Mouse (Mus musculus) hindbrain, embryonic 10.5 days (tissue): ENCODE measurements around the gene Gipc3. TPM values are rescaled to one million over a fixed set of nuclear protein-coding genes. Genes with fewer than 3 reads are reported as not detected.

Source experiments
- DNase-seq: peaks from one replicate; pipeline ENCODE4 v3.0.0-alpha.2; 2017; ENCODE audit warnings: low spot score
- H3K27ac ChIP-seq: fragments of 300-500 bp; sonication (generic); 2 replicates; pipeline ENCODE4 v1.5.1; 2016; ENCODE audit warnings: mild to moderate bottlenecking, moderate library complexity
- H3K27me3 ChIP-seq: fragments of 300-500 bp; sonication (generic); 2 replicates; pipeline ENCODE4 v1.6.1; 2016; ENCODE audit warnings: mild to moderate bottlenecking; ENCODE audit not compliant: poor library complexity, insufficient read depth, severe bottlenecking
- H3K36me3 ChIP-seq: fragments of 300-500 bp; sonication (generic); 2 replicates; pipeline ENCODE4 v1.6.1; 2016; ENCODE audit warnings: mild to moderate bottlenecking, moderate library complexity
- H3K4me1 ChIP-seq: fragments of 300-500 bp; sonication (generic); replicated peaks from 2 replicates; pipeline ENCODE4 v1.6.1; 2016; ENCODE audit warnings: mild to moderate bottlenecking
- H3K4me3 ChIP-seq: fragments of 300-500 bp; sonication (generic); 2 replicates; pipeline ENCODE4 v1.5.1; 2016; ENCODE audit warnings: mild to moderate bottlenecking, moderate library complexity
- H3K9me3 ChIP-seq: fragments of 300-500 bp; sonication (generic); 2 replicates; pipeline ENCODE4 v1.6.1; 2016; ENCODE audit warnings: mild to moderate bottlenecking, moderate library complexity
- WGBS: fragments of 180-500 bp; shearing (Covaris S2); methylation state at CpG from one replicate; pipeline ENCODE4 v1.1.7; 2016; 5-methylcytosine and 5-hydroxymethylcytosine counted together
- polyA plus RNA-seq: library from polyadenylated mRNA; unstranded; fragments of >200 nt; fragmentation: Nextera tagmentation; extraction: Ambion mirVana; gene quantifications from 2 replicates; pipeline ENCODE4 v1.2.1, GENCODE M21; 2016

The Gipc3 gene
- polyA plus RNA-seq, 1 experiment from 2014 or later, result not detected

GRCm38 (mm10) chr10:81365073-81365472, 22.0 kb upstream of the Gipc3 start:
- Histone ChIP-seq H3K27ac (peak overlapping the region; percentile 70), H3K27me3 (peaks cover 44% of the 10 kb centered on the region), H3K4me3 (peak overlapping the region; percentile 49), H3K36me3 (peaks cover 67% of the 10 kb centered on the region), H3K4me1 (peaks cover 85% of the 10 kb centered on the region), H3K9me3 (no peaks in the 10 kb centered on the region)
- WGBS, result 40% methylated on average over 4 of the region's 4 CpGs
- no peak for DNase-seq

DNA sequence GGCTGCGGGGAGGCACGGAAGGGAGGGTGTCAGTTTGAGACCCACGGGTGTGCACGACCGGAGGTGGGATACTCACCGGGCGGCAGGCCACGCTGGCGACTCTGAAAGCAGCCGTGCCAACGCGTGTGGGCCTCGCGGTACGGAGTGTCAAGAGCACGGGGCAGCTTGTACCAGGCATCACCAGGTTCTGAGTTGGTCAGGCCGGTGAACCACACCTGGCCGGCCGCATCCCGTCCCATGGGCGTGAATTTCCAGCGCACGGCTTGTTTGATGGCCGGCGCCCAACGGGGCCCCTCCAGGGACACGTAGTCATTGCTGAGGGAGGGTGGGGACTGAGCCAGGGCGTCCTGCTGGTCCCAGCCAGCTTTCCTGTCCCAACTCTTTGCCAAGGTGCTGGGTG, 21.6 kb upstream of the Gipc3 start:
- Histone ChIP-seq H3K4me3 (peak overlapping the region; percentile 49), H3K4me1 (peaks cover 89% of the 10 kb centered on the region), H3K9me3 (no peaks in the 10 kb centered on the region), H3K27me3 (peaks cover 48% of the 10 kb centered on the region), H3K27ac (peak overlapping the region; percentile 70; the same call in 1 of the 2 replicates), H3K36me3 (peaks cover 66% of the 10 kb centered on the region)
- WGBS, result 12% methylated on average over 28 of the region's 28 CpGs
- DNase-seq, result no peak

DNA sequence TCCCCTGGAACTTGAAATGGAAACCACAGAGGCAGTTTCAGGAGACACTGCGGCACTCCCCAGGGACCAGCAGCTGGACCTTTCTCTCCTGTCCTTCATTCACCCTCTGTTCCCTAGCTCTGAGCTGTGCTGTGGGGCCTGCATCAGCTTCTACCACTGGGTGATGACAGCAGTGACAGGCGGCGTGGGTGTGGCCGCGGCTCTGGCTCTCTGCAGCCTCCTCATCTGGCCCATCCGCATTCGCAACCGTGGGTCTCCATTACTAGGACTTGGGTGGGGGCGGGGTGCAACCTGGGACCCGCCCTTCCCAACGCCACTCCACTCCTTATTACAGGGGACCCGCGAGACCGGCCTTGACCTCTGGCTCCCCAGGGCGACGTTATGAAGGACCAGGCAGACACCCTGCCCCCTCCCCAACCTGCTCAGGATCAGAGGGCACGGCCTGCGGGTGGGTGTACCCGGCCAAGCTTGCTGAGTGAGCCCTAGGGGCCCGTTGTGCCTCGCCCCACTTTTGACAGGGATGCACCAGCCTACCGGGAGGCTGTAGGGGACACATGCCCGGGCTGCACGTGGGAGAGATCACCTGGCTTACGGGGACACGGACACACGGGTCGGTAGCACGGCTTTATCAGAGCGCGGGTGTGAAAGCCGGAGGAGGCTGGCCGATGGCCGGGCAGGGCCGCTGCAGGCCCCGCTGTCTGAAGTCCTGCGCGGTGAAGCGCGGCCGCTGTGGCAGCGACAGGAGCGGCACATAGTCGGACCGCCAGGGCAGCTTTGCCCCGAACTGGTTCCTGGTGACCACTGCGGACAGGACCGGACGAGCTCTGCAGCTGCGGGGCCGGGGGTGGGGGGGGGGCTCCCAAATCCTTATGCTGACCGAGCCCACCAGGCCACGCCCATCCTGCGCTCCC, 20.6 kb upstream of the Gipc3 start:
- no peak for DNase-seq
- peaks cover 56% of the 10 kb centered on the region for H3K36me3 ChIP-seq
- H3K27ac ChIP-seq, result peak overlapping the region; percentile 80
- H3K4me1 ChIP-seq, result peaks cover 99% of the 10 kb centered on the region
- WGBS, result 7% methylated on average over 54 of the region's 54 CpGs
- no peaks in the 10 kb centered on the region for H3K9me3 ChIP-seq
- H3K4me3 ChIP-seq, result peak overlapping the region; percentile 49
- H3K27me3 ChIP-seq, result peaks cover 54% of the 10 kb centered on the region

- H3K36me3 ChIP-seq, result peaks cover 44% of the 10 kb centered on the region
- no peaks in the 10 kb centered on the region for H3K9me3 ChIP-seq
- 81% methylated on average over 12 of the region's 12 CpGs for WGBS
- H3K27me3 ChIP-seq, result peaks cover 65% of the 10 kb centered on the region
- no peak for DNase-seq
- H3K4me1 ChIP-seq, result peaks cover 100% of the 10 kb centered on the region
- peak overlapping the region; percentile 80 for H3K27ac ChIP-seq
- no peak overlapping the region for H3K4me3 ChIP-seq
Observed at GRCm38 (mm10) chr10:81362336-81362949, 19.4 kb upstream of the Gipc3 start.

DNA sequence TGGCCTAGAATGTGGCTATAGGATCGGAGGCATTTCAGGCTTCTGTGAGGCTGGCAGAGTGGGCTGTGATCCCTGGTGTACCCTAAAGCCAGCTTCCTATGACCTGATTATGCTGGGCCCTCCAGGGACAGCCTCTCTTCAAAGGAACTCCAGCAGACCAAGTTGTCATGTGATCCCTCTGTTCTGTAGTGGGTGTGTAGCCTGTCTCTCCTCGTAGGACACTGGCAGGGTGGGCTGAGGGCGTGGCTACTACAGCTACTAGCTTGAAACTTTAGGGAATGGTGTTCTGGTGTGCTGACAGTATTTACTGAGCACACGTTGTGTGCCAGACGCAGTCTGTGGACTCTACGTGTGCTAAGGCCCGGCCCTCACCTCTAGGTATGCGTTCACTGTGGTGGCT, 17.7 kb upstream of the Gipc3 start:
- DNase-seq, result no peak
- Histone ChIP-seq H3K4me3 (no peak overlapping the region), H3K9me3 (no peaks in the 10 kb centered on the region), H3K36me3 (peaks cover 28% of the 10 kb centered on the region), H3K27ac (no peak overlapping the region; the same call in 1 of the 2 replicates), H3K4me1 (peaks cover 95% of the 10 kb centered on the region), H3K27me3 (peaks cover 76% of the 10 kb centered on the region)
- 71% methylated on average over 8 of the region's 8 CpGs for WGBS

- peaks cover 86% of the 10 kb centered on the region for H3K4me1 ChIP-seq
- H3K9me3 ChIP-seq, result no peaks in the 10 kb centered on the region
- H3K27me3 ChIP-seq, result peaks cover 65% of the 10 kb centered on the region
- peak overlapping the region; percentile 69; the same call in 1 of the 2 replicates for H3K4me3 ChIP-seq
- WGBS, result 65% methylated on average over 1 of the region's 1 CpGs
- no peak for DNase-seq
- H3K36me3 ChIP-seq, result peaks cover 28% of the 10 kb centered on the region
- no peak overlapping the region for H3K27ac ChIP-seq
Observed at GRCm38 (mm10) chr10:81358841-81359240, 15.8 kb upstream of the Gipc3 start.

GRCm38 (mm10) chr10:81358209-81358608, 15.1 kb upstream of the Gipc3 start:
- 29% methylated on average over 4 of the region's 4 CpGs for WGBS
- Histone ChIP-seq H3K27ac (peak overlapping the region; percentile 87; the same call in 1 of the 2 replicates), H3K4me1 (peaks cover 80% of the 10 kb centered on the region), H3K9me3 (no peaks in the 10 kb centered on the region), H3K4me3 (peak overlapping the region; percentile 69), H3K36me3 (peaks cover 28% of the 10 kb centered on the region), H3K27me3 (peaks cover 58% of the 10 kb centered on the region)
- DNase-seq, result no peak

DNA sequence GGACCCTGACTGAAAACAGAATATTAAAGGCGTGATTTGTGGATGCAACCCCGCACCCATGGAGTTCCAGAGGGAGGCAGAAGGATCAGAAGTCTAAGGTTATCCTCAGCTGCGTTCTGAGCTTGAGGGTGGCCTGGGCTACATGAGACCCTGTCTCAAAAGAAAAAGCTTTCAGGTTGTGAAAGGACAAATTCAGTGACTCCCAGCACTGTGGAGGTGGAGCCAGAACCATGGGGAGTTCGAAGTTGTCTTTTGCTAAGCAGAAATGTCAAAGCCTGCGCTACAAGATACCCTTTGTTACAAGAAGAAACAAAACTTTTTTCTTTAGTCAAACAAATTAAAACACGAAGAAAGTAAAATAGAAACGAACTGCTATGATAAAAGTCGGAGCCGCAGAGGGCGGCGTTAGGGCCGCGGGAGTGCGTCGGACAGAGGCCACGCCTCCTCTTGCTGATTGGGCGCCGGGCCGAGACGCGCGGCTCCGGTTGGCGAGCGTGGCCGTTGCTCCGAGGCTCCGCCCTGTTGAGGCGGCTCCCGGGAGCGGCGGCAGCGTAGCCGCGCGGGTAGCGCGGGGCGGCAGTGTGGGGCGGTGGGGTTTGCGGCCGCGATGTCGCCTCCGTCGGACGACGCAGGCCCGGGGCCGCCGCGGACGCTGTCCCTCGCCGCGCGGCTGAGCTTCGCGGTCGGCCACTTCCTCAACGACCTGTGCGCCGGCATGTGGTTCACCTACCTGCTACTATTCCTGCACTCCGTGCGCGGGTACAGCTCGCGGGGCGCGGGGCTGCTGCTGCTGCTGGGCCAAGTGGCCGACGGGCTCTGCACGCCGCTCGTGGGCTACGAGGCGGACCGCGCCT, 14.2 kb upstream of the Gipc3 start, which contains the start of gene Mfsd12:
Mfsd12 (plus strand) TSS at position 501 of the 854 bp plus-strand sequence.
- peaks cover 70% of the 10 kb centered on the region for H3K4me1 ChIP-seq
- peak; percentile 88 for DNase-seq
- peaks cover 19% of the 10 kb centered on the region for H3K36me3 ChIP-seq
- H3K27me3 ChIP-seq, result peaks cover 48% of the 10 kb centered on the region
- peak within 1 kb of the TSS; percentile 69 for H3K4me3 ChIP-seq
- H3K9me3 ChIP-seq, result no peaks in the 10 kb centered on the region
- WGBS, result 1% methylated on average over 79 of the region's 79 CpGs
- H3K27ac ChIP-seq, result peak within 1 kb of the TSS; percentile 87

GRCm38 (mm10) chr10:81356352-81356990, 13.4 kb upstream of the Gipc3 start:
- WGBS, result 60% methylated on average over 12 of the region's 12 CpGs
- Histone ChIP-seq H3K4me1 (peaks cover 63% of the 10 kb centered on the region), H3K9me3 (no peaks in the 10 kb centered on the region), H3K27ac (peak overlapping the region; percentile 46; the same call in 1 of the 2 replicates), H3K27me3 (peaks cover 41% of the 10 kb centered on the region), H3K36me3 (peaks cover 12% of the 10 kb centered on the region; the same call in 1 of the 2 replicates), H3K4me3 (peak overlapping the region; percentile 69)
- no peak for DNase-seq

GRCm38 (mm10) chr10:81355533-81355932, 12.5 kb upstream of the Gipc3 start:
- no peaks in the 10 kb centered on the region for H3K9me3 ChIP-seq
- H3K4me1 ChIP-seq, result peaks cover 60% of the 10 kb centered on the region
- DNase-seq, result no peak
- 0 out of 2 replicates have a peak overlapping the region, but pooled peaks have one; percentile 9 for H3K4me3 ChIP-seq
- no peak overlapping the region for H3K27ac ChIP-seq
- peaks cover 36% of the 10 kb centered on the region for H3K27me3 ChIP-seq
- 78% methylated on average over 4 of the region's 4 CpGs for WGBS
- H3K36me3 ChIP-seq, result 0 out of 2 replicates have a peak, but pooled peaks cover 5% of the 10 kb centered on the region

DNA sequence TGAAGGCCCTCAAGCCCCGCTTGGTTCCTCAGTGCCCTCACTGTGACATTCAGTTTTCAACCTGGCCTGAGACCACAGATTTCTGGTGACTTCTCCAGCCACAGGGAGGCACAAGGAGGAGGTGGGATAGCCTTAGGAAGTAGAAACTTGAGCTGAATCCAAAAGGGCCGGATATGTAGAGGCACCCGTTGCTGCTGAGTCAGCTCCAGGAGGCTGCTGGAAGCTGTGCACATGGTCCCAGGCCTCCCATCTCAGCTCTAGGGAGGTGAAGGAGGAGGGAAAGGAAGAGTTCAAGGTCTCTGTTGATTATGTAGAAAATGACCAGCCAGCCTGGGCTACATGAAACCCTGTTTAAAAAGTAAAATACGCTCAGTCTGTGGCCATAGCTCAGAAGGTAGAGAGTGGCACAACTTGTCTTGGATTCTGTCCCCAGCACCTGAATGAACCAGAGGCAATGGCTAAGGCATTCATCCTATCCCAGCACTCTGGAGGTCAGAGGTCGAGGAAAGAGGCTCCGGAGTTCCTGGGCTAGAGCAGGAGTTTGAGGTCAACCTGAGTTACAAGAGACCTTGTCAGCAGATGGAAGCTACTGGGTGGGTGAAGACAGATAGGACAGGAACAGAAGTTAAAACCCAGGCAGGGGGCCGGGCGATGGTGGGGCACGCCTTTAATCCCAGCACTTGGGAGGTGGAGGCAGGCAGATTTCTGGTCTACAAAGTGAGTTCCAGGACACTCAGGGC, 11.8 kb upstream of the Gipc3 start:
- H3K36me3 ChIP-seq, result 0 out of 2 replicates have a peak, but pooled peaks cover 1% of the 10 kb centered on the region
- 66% methylated on average over 9 of the region's 9 CpGs for WGBS
- no peak overlapping the region for H3K27ac ChIP-seq
- peaks cover 35% of the 10 kb centered on the region for H3K27me3 ChIP-seq
- H3K4me1 ChIP-seq, result peaks cover 55% of the 10 kb centered on the region
- no peak for DNase-seq
- H3K9me3 ChIP-seq, result no peaks in the 10 kb centered on the region
- no peak overlapping the region for H3K4me3 ChIP-seq
